Mouse (Mus musculus) kidney, postnatal 0 days (tissue): Measurements from ENCODE around the gene Gm7029. TPM values are rescaled to one million over a fixed set of nuclear protein-coding genes. Genes with fewer than 3 reads are reported as not detected.
"Not testable (repeated sequence)": the region's sequence is repeated elsewhere in the genome, so short reads cannot be mapped to it uniquely, and the experiment has no call there.

Experiments
- ATAC-seq: fragments of 200-750 bp; cut with Nextera tagmentation; replicated peaks from 2 replicates; pipeline ENCODE4 v1.8.0; 2017; ENCODE audit warnings: low read depth, moderate number of reproducible peaks, moderate TSS enrichment, moderate library complexity; ENCODE audit not compliant: low FRiP score
- DNase-seq: peaks from one replicate; pipeline ENCODE4 v3.0.0-alpha.2; 2016; ENCODE audit warnings: low spot score
- H3K27ac ChIP-seq: fragments of 300-500 bp; sonication (generic); 2 replicates; pipeline ENCODE4 v1.5.1; 2014; ENCODE audit warnings: mild to moderate bottlenecking
- H3K27me3 ChIP-seq: fragments of 300-500 bp; sonication (generic); 2 replicates; pipeline ENCODE4 v1.6.1; 2014; ENCODE audit warnings: low read length, mixed read lengths; ENCODE audit not compliant: insufficient read depth
- H3K36me3 ChIP-seq: fragments of 300-500 bp; sonication (generic); 2 replicates; pipeline ENCODE4 v1.6.1; 2014; ENCODE audit warnings: low read length, mixed read lengths; ENCODE audit not compliant: insufficient read depth
- H3K4me1 ChIP-seq: fragments of 300-500 bp; sonication (generic); replicated peaks from 2 replicates; pipeline ENCODE4 v1.6.1; 2014; ENCODE audit warnings: antibody characterized with exemption, low read length, mixed read lengths; ENCODE audit not compliant: insufficient read depth
- H3K4me2 ChIP-seq: fragments of 300-500 bp; sonication (generic); 2 replicates; pipeline ENCODE4 v1.6.1; 2014; ENCODE audit warnings: mild to moderate bottlenecking, low read length, moderate library complexity, mixed read lengths
- H3K4me3 ChIP-seq: fragments of 300-500 bp; sonication (generic); replicated peaks from 2 replicates; pipeline ENCODE4 v1.5.1; 2014; ENCODE audit warnings: low read depth, low read length
- H3K9ac ChIP-seq: fragments of 300-500 bp; sonication (generic); 2 replicates; pipeline ENCODE4 v1.6.1; 2014; ENCODE audit warnings: low read depth, low read length
- H3K9me3 ChIP-seq: fragments of 300-500 bp; sonication (generic); replicated peaks from 2 replicates; pipeline ENCODE4 v1.6.1; 2016; ENCODE audit warnings: low read length, inconsistent platforms, mixed read lengths
- CTCF ChIP-seq: IDR thresholded peaks from 2 replicates; pipeline ENCODE4 v1.5.1; 2016; ENCODE audit warnings: antibody characterized with exemption, low read depth, mild to moderate bottlenecking, moderate library complexity
- WGBS: fragments of 180-500 bp; shearing (Covaris S2); extraction: QIAGEN DNeasy Blood & Tissue Kit; methylation state at CpG from one replicate; pipeline ENCODE4 v1.1.7; 2014; 5-methylcytosine and 5-hydroxymethylcytosine counted together
- polyA plus RNA-seq: library from polyadenylated mRNA; unstranded; fragments of >200 nt; fragmentation: Nextera tagmentation; extraction: Ambion mirVana; gene quantifications from 2 replicates; pipeline ENCODE4 v1.2.1, GENCODE M21; 2015

The Gm7029 gene
- not detected in 2 replicates for polyA plus RNA-seq

GRCm38 (mm10) chr17:33873537-33873936, at the start of gene Gm7029:
TSS of gene Gm7029 (plus strand) at chr17:33873837.
- H3K27ac ChIP-seq, ATAC-seq, H3K4me3 ChIP-seq, H3K4me2 ChIP-seq, H3K27me3 ChIP-seq, H3K36me3 ChIP-seq, H3K9me3 ChIP-seq, H3K4me1 ChIP-seq, DNase-seq, H3K9ac ChIP-seq: not testable (repeated sequence)
- WGBS, result 79% methylated on average over 4 of the region's 12 CpGs

GRCm38 (mm10) chr17:33824084-33824996, 49.3 kb upstream of the Gm7029 start, which contains the start of the genes Rps28 and Ndufa7:
TSS of gene Rps28 (minus strand) at chr17:33824562.
TSS of gene Ndufa7 (plus strand) at chr17:33824572.
- no peak for TF ChIP-seq CTCF
- Histone ChIP-seq H3K36me3 (peaks cover 23% of the 10 kb centered on the region), H3K9me3 (no peaks in the 10 kb centered on the region), H3K9ac (peak within 1 kb of the TSS; percentile 74), H3K27ac (peak within 1 kb of the TSS; percentile 85), H3K27me3 (no peaks in the 10 kb centered on the region), H3K4me3 (peak within 1 kb of the TSS; percentile 59), H3K4me2 (peak within 1 kb of the TSS; percentile 89), H3K4me1 (peaks cover 22% of the 10 kb centered on the region)
- WGBS, result under 1% methylated on average over 51 of the region's 51 CpGs
- DNase-seq, result peak; percentile 97
- peak; percentile 93 for ATAC-seq

DNA sequence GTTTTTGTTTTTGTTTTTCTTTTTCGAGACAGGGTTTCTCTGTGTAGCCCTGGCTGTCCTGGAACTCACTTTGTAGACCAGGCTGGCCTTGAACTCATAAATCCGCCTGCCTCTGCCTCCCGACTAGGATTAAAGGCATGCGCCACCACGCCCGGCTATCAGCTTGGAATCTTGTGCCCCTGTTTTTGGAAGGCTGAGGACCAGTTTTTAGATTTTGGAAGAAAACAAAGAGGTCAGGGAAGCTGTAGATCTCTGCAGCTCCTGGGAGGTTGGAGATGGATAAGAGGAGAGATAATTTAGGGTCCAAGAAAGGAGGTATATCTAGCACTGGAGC, 48.7 kb upstream of the Gm7029 start:
- peak overlapping the region; percentile 85 for H3K27ac ChIP-seq
- not testable (repeated sequence) for H3K9me3 ChIP-seq, ATAC-seq, DNase-seq, H3K27me3 ChIP-seq
- peak overlapping the region; percentile 70 for H3K9ac ChIP-seq
- peak overlapping the region; percentile 59 for H3K4me3 ChIP-seq
- H3K36me3 ChIP-seq, result peaks cover 23% of the 10 kb centered on the region
- H3K4me1 ChIP-seq, result peaks cover 22% of the 10 kb centered on the region
- WGBS, result 2% methylated on average over 6 of the region's 6 CpGs
- H3K4me2 ChIP-seq, result peak overlapping the region; percentile 74

DNA sequence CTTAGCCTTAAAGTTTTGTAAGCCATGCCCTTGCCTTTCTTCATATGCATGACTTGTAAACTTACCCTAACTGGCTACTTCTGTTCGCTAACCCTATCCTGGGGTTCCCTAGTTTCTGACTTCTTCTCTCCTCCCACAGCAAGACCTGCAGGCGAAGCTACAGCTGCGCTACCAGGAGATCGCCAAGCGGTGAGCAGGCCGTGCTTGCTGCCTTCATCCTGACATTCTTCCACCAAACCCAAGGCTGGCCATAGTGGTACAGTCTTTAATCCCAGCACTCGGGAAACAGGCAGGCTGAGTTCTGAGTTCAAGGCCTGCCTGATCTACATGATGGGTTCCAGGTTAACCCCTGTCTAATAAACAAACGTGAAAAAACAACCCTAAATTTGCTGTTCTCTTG, 48.2 kb upstream of the Gm7029 start:
- Histone ChIP-seq H3K27ac (peak overlapping the region; percentile 85; the same call in 1 of the 2 replicates), H3K27me3 (no peaks in the 10 kb centered on the region), H3K4me3 (peak overlapping the region; percentile 59; the same call in 1 of the 2 replicates), H3K9me3 (no peaks in the 10 kb centered on the region), H3K36me3 (peaks cover 25% of the 10 kb centered on the region), H3K9ac (peak overlapping the region; percentile 70; the same call in 1 of the 2 replicates), H3K4me1 (peaks cover 22% of the 10 kb centered on the region), H3K4me2 (peak overlapping the region; percentile 74)
- ATAC-seq, result no peak
- 79% methylated on average over 8 of the region's 8 CpGs for WGBS
- no peak for TF ChIP-seq CTCF
- DNase-seq, result no peak

DNA sequence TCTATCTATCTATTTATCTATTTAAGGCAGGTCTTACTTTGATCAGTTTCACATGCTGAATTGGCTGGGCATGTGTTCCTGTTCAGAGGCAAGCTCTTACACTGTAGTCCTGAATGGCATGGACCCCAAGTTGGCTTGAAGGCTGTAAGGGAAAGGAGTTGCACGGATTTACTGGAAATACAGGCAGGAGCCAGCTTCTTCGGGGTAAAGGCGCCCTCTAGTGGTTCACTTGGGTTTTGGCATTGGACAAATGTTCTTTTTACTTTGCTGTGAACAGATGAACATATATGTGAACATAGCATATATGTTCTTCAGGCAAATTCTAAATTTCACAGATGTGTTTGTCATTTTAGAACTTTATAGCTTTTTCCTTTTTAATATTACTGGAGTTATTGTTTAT, 46.8 kb upstream of the Gm7029 start:
- Histone ChIP-seq H3K9ac (no peak overlapping the region), H3K4me3 (no peak overlapping the region), H3K4me2 (no peak overlapping the region), H3K27me3 (no peaks in the 10 kb centered on the region), H3K36me3 (peaks cover 16% of the 10 kb centered on the region), H3K9me3 (no peaks in the 10 kb centered on the region), H3K4me1 (peaks cover 22% of the 10 kb centered on the region), H3K27ac (no peak overlapping the region)
- 0% methylated on average over 3 of the region's 3 CpGs for WGBS
- peak; percentile 92 for DNase-seq
- peak; percentile 96 for TF ChIP-seq CTCF
- ATAC-seq, result no peak

GRCm38 (mm10) chr17:33828892-33829291, 44.7 kb upstream of the Gm7029 start:
- H3K9me3 ChIP-seq, result no peaks in the 10 kb centered on the region
- H3K36me3 ChIP-seq, result peaks cover 31% of the 10 kb centered on the region
- H3K4me2 ChIP-seq, result no peak overlapping the region
- H3K4me3 ChIP-seq, result no peak overlapping the region
- TF ChIP-seq CTCF, result no peak
- H3K4me1 ChIP-seq, result peaks cover 14% of the 10 kb centered on the region; the same call in 1 of the 2 replicates
- no peak overlapping the region for H3K9ac ChIP-seq
- 49% methylated on average over 2 of the region's 2 CpGs for WGBS
- DNase-seq (peak; percentile 60), ATAC-seq (no peak)
- H3K27me3 ChIP-seq, result no peaks in the 10 kb centered on the region
- H3K27ac ChIP-seq, result peak overlapping the region; percentile 25; the same call in 1 of the 2 replicates
